Mouse (Mus musculus) liver, embryonic 14.5 days (tissue): ENCODE measurements at regions not wholly inside any gene's neighbourhood (a gene's known extent, or its start where the extent isn't known, plus 50 kb on each side); places are given as distances from the start of the nearest gene placed in this dataset.
A peak's percentile ranks its signal among the peaks of the same experiment; 100 is the strongest.

Experiments used
- ATAC-seq: fragments of 200-750 bp; cut with Nextera tagmentation; 2 replicates; pipeline ENCODE4 v1.8.0; 2017; ENCODE audit warnings: moderate number of reproducible peaks, mild to moderate bottlenecking, moderate library complexity; ENCODE audit not compliant: insufficient read depth
- DNase-seq, 3 experiments: peaks; one replicate each; pipeline ENCODE4 v3.0.0-alpha.2; 2012 to 2013; ENCODE audit warnings: low read depth in 3 of 3, low spot score in 3 of 3
- H3K27ac ChIP-seq: fragments of 300-500 bp; sonication (generic); 2 replicates; pipeline ENCODE4 v1.5.1; 2014; ENCODE audit warnings: moderate library complexity, mild to moderate bottlenecking, control low read depth, inconsistent platforms
- H3K27me3 ChIP-seq: fragments of 300-500 bp; sonication (generic); 2 replicates; pipeline ENCODE4 v1.6.1; 2014; ENCODE audit warnings: mild to moderate bottlenecking, low read length, moderate library complexity; ENCODE audit not compliant: control insufficient read depth, insufficient read depth
- H3K36me3 ChIP-seq: fragments of 300-500 bp; sonication (generic); replicated peaks from 2 replicates; pipeline ENCODE4 v1.6.1; 2014; ENCODE audit warnings: low read depth; ENCODE audit not compliant: control insufficient read depth, insufficient read depth
- H3K4me1 ChIP-seq, 2 experiments: fragments of 200-500 bp in 1 of 2; fragments of 300-500 bp in 1 of 2; sonication (generic) in 1 of 2; replicated peaks; 2 replicates each; pipeline ENCODE4 v1.6.1; 2012 to 2014; ENCODE audit warnings: antibody characterized with exemption in 1 of 2, inconsistent platforms in 1 of 2, low read length in 1 of 2; ENCODE audit not compliant: control insufficient read depth in 2 of 2, insufficient read depth in 2 of 2
- H3K4me2 ChIP-seq: fragments of 300-500 bp; sonication (generic); 2 replicates; pipeline ENCODE4 v1.6.1; 2014; ENCODE audit warnings: low read depth, mild to moderate bottlenecking, control low read depth, moderate library complexity
- H3K4me3 ChIP-seq, 2 experiments: fragments of 200-500 bp in 1 of 2; fragments of 300-500 bp in 1 of 2; sonication (generic) in 1 of 2; 2 replicates each; pipeline ENCODE4 v1.5.1; 2012 to 2014; ENCODE audit warnings: low read depth in 2 of 2, low read length in 2 of 2, mild to moderate bottlenecking in 2 of 2, control low read depth in 1 of 2, inconsistent platforms in 1 of 2, moderate library complexity in 1 of 2; ENCODE audit not compliant: insufficient read depth in 1 of 2
- H3K9ac ChIP-seq: fragments of 300-500 bp; sonication (generic); replicated peaks from 2 replicates; pipeline ENCODE4 v1.6.1; 2014; ENCODE audit warnings: mild to moderate bottlenecking, control low read depth, moderate library complexity
- H3K9me3 ChIP-seq: fragments of 300-500 bp; sonication (generic); 2 replicates; pipeline ENCODE4 v1.6.1; 2016; ENCODE audit warnings: low read length, mixed read lengths; ENCODE audit not compliant: control insufficient read depth
- CTCF ChIP-seq: IDR thresholded peaks from 2 replicates; pipeline ENCODE4 v1.5.1; 2016; ENCODE audit warnings: antibody characterized with exemption, low read depth, control low read depth
- EP300 ChIP-seq: IDR thresholded peaks from 2 replicates; pipeline ENCODE4 v1.6.1; 2016; ENCODE audit warnings: antibody characterized with exemption, low read depth
- WGBS: fragments of 180-500 bp; shearing (Covaris S2); extraction: QIAGEN DNeasy Blood & Tissue Kit; methylation state at CpG from one replicate; pipeline ENCODE4 v1.1.7; 2014; ENCODE audit not compliant: insufficient replicate concordance; 5-methylcytosine and 5-hydroxymethylcytosine counted together

DNA sequence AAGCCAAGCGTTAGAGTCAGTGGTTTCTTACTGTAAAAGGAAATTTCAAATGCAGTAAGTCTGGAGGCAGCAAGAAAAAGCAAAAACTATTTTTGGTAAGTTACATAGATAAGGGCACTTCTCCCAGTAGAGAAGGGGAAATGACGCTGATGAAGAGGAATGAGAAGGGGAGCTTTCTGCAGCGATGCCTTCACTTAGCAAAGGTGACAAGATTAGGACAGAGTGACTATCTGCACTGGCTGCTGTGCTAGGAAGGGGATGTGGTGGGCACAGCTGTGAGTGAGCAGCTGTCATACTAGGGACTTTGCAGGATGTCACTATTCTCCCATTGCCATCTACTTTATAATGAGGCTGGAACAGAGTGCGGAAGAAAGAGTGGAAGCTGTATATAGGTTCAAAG is 156.5 kb downstream of the Ibtk start:
- H3K36me3 ChIP-seq = no peaks in the 10 kb centered on the region
- no peak overlapping the region for H3K4me3 ChIP-seq
- no peak overlapping the region for H3K4me2 ChIP-seq
- no peak overlapping the region for H3K27ac ChIP-seq
- H3K9me3 ChIP-seq = no peaks in the 10 kb centered on the region
- DNase-seq (no peak), ATAC-seq (peak; percentile 39; the same call in 1 of the 2 replicates)
- TF ChIP-seq EP300 (no peak), CTCF (no peak)
- no peaks in the 10 kb centered on the region; a peak in 1 of 4 replicates for H3K4me1 ChIP-seq
- H3K27me3 ChIP-seq = no peaks in the 10 kb centered on the region
- H3K9ac ChIP-seq = no peak overlapping the region
- 23% methylated on average over 4 of the region's 4 CpGs for WGBS

DNA sequence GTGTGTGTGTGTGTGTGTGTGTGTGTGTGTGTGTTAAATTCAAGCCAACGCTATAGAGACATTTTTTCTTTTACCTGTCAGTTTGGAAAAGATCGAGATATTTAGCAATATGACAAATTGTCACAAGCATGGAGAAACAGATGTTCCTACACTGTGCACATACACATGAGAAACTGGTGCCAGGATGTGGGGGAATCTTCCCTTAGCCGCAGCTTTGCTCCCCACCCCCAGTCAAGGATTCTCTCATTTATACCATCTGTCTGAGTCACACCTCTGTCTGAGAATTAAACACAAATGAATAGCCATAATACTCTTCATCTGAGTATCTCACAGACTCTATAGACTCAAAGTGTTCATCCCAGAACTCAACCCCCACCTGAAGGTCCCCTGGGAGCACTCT is 159.9 kb downstream of the Ibtk start:
- WGBS = 63% methylated on average over 3 of the region's 3 CpGs
- Histone ChIP-seq H3K36me3 (no peaks in the 10 kb centered on the region), H3K27ac (no peak overlapping the region), H3K27me3 (no peaks in the 10 kb centered on the region), H3K9me3 (no peaks in the 10 kb centered on the region), H3K4me2 (no peak overlapping the region), H3K9ac (no peak overlapping the region), H3K4me3 (no peak overlapping the region), H3K4me1 (no peaks in the 10 kb centered on the region; a peak in 1 of 4 replicates)
- DNase-seq (no peak), ATAC-seq (no peak)
- TF ChIP-seq CTCF = no peak
- TF ChIP-seq EP300 = no peak

DNA sequence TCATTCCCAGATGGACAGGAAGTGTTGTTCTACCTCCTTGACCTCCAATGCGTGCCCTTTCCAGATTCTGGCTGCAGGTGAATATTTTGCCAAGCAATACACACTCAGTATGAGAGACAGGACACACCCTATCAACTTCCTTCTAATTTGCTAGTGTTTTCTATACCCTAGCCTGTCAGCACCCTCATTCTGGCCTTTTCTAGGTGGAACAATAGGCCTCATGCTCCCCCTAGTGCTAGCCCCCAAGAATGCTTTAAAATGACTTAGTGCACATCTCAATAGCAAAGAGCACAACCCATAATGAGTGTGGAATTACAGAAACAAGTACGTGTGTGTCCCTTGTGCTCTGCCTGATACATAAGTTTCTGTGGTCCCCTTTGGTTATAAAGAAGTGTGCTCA is 161.1 kb downstream of the Ibtk start:
- Histone ChIP-seq H3K9ac (no peak overlapping the region), H3K4me1 (no peaks in the 10 kb centered on the region), H3K9me3 (no peaks in the 10 kb centered on the region), H3K4me3 (no peak overlapping the region), H3K27me3 (no peaks in the 10 kb centered on the region), H3K27ac (no peak overlapping the region), H3K36me3 (no peaks in the 10 kb centered on the region), H3K4me2 (no peak overlapping the region)
- WGBS = 39% methylated on average over 2 of the region's 2 CpGs
- TF ChIP-seq CTCF = peak; percentile 44
- no peak for TF ChIP-seq EP300
- no peak for DNase-seq
- no peak for ATAC-seq

DNA sequence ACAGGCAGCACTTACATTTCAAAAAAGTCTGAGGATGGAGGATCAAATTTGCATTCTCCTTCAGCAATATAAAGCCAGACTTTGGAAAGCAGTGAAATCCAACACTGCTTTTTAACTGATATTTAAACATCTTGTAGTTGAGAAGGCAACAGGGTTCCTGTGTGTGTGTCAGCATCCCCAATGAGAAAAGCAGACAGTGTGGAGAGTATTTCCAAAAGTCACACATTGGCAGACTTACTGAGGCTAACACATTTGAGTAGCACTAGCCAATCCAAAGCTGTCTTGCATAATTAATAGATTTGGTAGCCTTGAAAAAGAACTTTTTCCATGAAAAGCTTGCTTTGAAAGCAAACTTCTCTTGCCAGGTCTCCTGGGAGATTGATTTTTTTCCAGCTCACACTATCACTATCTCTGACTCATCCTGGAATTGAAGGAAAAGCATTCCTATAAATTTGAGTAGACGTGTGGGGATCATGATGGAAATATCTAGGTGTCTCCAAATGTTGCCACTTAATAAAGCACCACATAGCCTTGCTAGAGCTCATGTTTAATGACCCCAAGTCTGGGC is 168.0 kb downstream of the Ibtk start:
- no peak overlapping the region for H3K4me2 ChIP-seq
- no peaks in the 10 kb centered on the region for H3K36me3 ChIP-seq
- H3K9ac ChIP-seq = no peak overlapping the region
- no peaks in the 10 kb centered on the region for H3K27me3 ChIP-seq
- no peak overlapping the region for H3K27ac ChIP-seq
- H3K4me3 ChIP-seq = no peak overlapping the region
- no peaks in the 10 kb centered on the region for H3K9me3 ChIP-seq
- 31% methylated on average over 1 of the region's 1 CpGs for WGBS
- DNase-seq (no peak), ATAC-seq (no peak)
- TF ChIP-seq CTCF (no peak), EP300 (no peak)
- H3K4me1 ChIP-seq = no peaks in the 10 kb centered on the region

DNA sequence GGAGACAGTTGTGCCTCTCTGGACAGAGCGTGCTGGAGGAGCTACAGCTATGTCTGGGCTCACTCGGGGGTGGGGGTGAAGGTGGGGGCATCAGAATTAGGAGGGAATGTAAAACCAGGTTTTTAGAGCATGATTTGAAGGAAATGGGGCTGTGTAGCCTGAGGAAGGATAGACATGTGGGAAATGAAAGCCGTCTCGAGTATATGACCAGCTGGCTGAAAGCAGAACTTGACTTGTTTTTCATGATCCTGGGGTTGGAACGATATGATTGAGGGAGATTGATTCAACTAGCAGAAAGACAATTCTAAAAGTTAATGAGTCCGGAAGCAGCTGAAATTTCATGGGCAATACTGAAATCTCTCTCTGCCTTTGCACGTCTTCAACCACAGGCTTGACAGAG is 171.3 kb downstream of the Ibtk start:
- Histone ChIP-seq H3K9me3 (no peaks in the 10 kb centered on the region), H3K27me3 (no peaks in the 10 kb centered on the region), H3K4me3 (no peak overlapping the region), H3K9ac (no peak overlapping the region), H3K36me3 (no peaks in the 10 kb centered on the region), H3K4me2 (no peak overlapping the region), H3K27ac (no peak overlapping the region), H3K4me1 (no peaks in the 10 kb centered on the region)
- DNase-seq (no peak), ATAC-seq (no peak)
- 61% methylated on average over 7 of the region's 7 CpGs for WGBS
- TF ChIP-seq EP300 (no peak), CTCF (no peak)
